Mouse (Mus musculus): ENCODE measurements at regions not wholly inside any gene's neighbourhood (a gene's known extent, or its start where the extent isn't known, plus 50 kb on each side); places are given as distances from the start of the nearest gene placed in this dataset.

GRCm38 (mm10) chr6:41126855-41127254, 91.5 kb upstream of the 2210010C04Rik start:
- DNase-seq (ENCODE audit: low read depth), result peak; percentile 38

GRCm38 (mm10) chr6:41121641-41122040, 86.3 kb upstream of the 2210010C04Rik start:
- DNase-seq (ENCODE audit: low read depth), result no peak

GRCm38 (mm10) chr6:41119176-41119575, 83.9 kb upstream of the 2210010C04Rik start:
- no peak for DNase-seq (ENCODE audit: low read depth)

GRCm38 (mm10) chr6:41118201-41118976, 83.1 kb upstream of the 2210010C04Rik start:
- DNase-seq (ENCODE audit: low read depth), result peak; percentile 78

- DNase-seq (ENCODE audit: low read depth), result peak; percentile 62
Observed at GRCm38 (mm10) chr6:41113943-41114342, 78.6 kb upstream of the 2210010C04Rik start.

GRCm38 (mm10) chr6:41112861-41113610, 77.7 kb upstream of the 2210010C04Rik start:
- DNase-seq (ENCODE audit: low read depth), result peak; percentile 66

- peak; percentile 19 for DNase-seq (ENCODE audit: low read depth)
Observed at GRCm38 (mm10) chr6:41111829-41112228, 76.5 kb upstream of the 2210010C04Rik start.

GRCm38 (mm10) chr6:41108897-41109296, 73.6 kb upstream of the 2210010C04Rik start:
- DNase-seq (ENCODE audit: low read depth), result peak; percentile 49

- no peak for DNase-seq (ENCODE audit: low read depth)
Observed at GRCm38 (mm10) chr6:41103689-41104400, 68.5 kb upstream of the 2210010C04Rik start.

GRCm38 (mm10) chr6:41101997-41102396, 66.7 kb upstream of the 2210010C04Rik start:
- DNase-seq (ENCODE audit: low read depth), result peak; percentile 11

GRCm38 (mm10) chr6:41100258-41100657, 64.9 kb upstream of the 2210010C04Rik start:
- no peak for DNase-seq (ENCODE audit: low read depth)

GRCm38 (mm10) chr6:41091177-41091829, 56.0 kb upstream of the 2210010C04Rik start:
- peak; percentile 65 for DNase-seq (ENCODE audit: low read depth)

Measured in 416B (cell line).